Mouse (Mus musculus) ES-E14 (cell line): Measurements from ENCODE around the gene Col4a1.

ENCODE experiments used
- CHD2 ChIP-seq: IDR thresholded peaks from 2 replicates; pipeline ENCODE4 v1.6.1; 2014; ENCODE audit warnings: mild to moderate bottlenecking, low read depth, low read length, inconsistent platforms
- HCFC1 ChIP-seq: IDR thresholded peaks from 2 replicates; pipeline ENCODE4 v1.6.1; 2012; ENCODE audit warnings: low read length, inconsistent platforms, borderline replicate concordance; ENCODE audit not compliant: insufficient read depth
- ZC3H11A ChIP-seq: IDR thresholded peaks from 2 replicates; pipeline ENCODE4 v1.6.1; 2012; ENCODE audit warnings: low read depth, mild to moderate bottlenecking, inconsistent platforms, low read length, borderline replicate concordance
- ZNF384 ChIP-seq: IDR thresholded peaks from 2 replicates; pipeline ENCODE4 v1.6.1; 2012; ENCODE audit warnings: low read depth, low read length, inconsistent platforms

- no peak for TF ChIP-seq HCFC1
- peak; percentile 10; the same call in 1 of the 2 replicates for TF ChIP-seq ZC3H11A
- no peak for TF ChIP-seq CHD2
- TF ChIP-seq ZNF384: no peak
Measured at GRCm38 (mm10) chr8:11215231-11215630, 97.4 kb downstream of the Col4a1 start.
